Mouse (Mus musculus): ENCODE measurements around the gene Slc25a10.

- TF ChIP-seq CTCF (IDR thresholded peaks at IDR 0.05; ENCODE audit: low read depth, low read length): no peak
- TF ChIP-seq POLR2A (IDR thresholded peaks at IDR 0.05; ENCODE audit: extremely low read depth, insufficient read depth, low read length): no peak
Observed at GRCm38 (mm10) chr11:120534093-120534492, 42.5 kb downstream of the Slc25a10 start.

Data from liver, adult 2 months (tissue).